ENCODE assay signal across 37 mouse cellular contexts in genomic region chr8:11785539-11786046, GRCm38 (mm10). TPM values are rescaled to one million over a fixed set of nuclear protein-coding genes. Genes with fewer than 3 reads are reported as not detected.
DNase-seq lines count a peak whose midpoint lies in the region; ATAC-seq and TF ChIP-seq lines count a peak whose summit lies in the region.
"Had no signal": no experiment of that assay in that cellular context is flagged by ENCODE, and none has a peak within 500 bp of the region (broad histone marks: within the 10 kb centered on the region; RNA-seq: fewer than 3 reads in every experiment).

No protein-coding gene starts in this region.

- TF ChIP-seq EP300 in heart, postnatal 0 days (IDR thresholded peaks at IDR 0.05; ENCODE audit: low read depth) = no peak

- H3K9me3 ChIP-seq in heart, embryonic 12.5 days (replicated peaks) = no peaks in the 10 kb centered on the region
- H3K9me3 ChIP-seq in heart, postnatal 0 days (replicated peaks; ENCODE audit: control insufficient read depth, low read length) = no peaks in the 10 kb centered on the region
- H3K9me3 ChIP-seq: hindbrain, embryonic 10.5 days; hindbrain, embryonic 15.5 days; limb, embryonic 12.5 days; neural tube, embryonic 15.5 days had no signal

- no peak overlapping the region for H3K4me3 ChIP-seq in cerebellum, adult 2 months (replicated peaks; ENCODE audit: insufficient read depth, low read depth, low read length)
- H3K4me3 ChIP-seq in heart, embryonic 12.5 days = no peak overlapping the region
- no peak overlapping the region for H3K4me3 ChIP-seq in heart, postnatal 0 days (ENCODE audit: low read depth, low read length)
- H3K4me3 ChIP-seq: erythroblast, embryonic 14.5 days; hindbrain, embryonic 10.5 days; hindbrain, embryonic 15.5 days; layer of hippocampus, adult 2 months; left cerebral cortex, adult 2 months; limb, embryonic 12.5 days; neural tube, embryonic 15.5 days had no signal

- no peak overlapping the region for H3K9ac ChIP-seq in heart, embryonic 12.5 days
- H3K9ac ChIP-seq in heart, postnatal 0 days (replicated peaks; ENCODE audit: low read depth, low read length) = no peak overlapping the region
- H3K9ac ChIP-seq: hindbrain, embryonic 15.5 days; limb, embryonic 12.5 days; neural tube, embryonic 15.5 days had no signal

- peaks cover 62% of the 10 kb centered on the region for H3K4me1 ChIP-seq in cerebellum, adult 2 months (ENCODE audit: control insufficient read depth, insufficient read depth, low read length)
- peaks cover 44% of the 10 kb centered on the region for H3K4me1 ChIP-seq in heart, embryonic 12.5 days (replicated peaks)
- peaks cover 4% of the 10 kb centered on the region; the same call in 1 of the 2 replicates for H3K4me1 ChIP-seq in heart, postnatal 0 days (ENCODE audit: control insufficient read depth, insufficient read depth)
- H3K4me1 ChIP-seq: hindbrain, embryonic 10.5 days had no signal

- peaks cover 77% of the 10 kb centered on the region for H3K36me3 ChIP-seq in heart, embryonic 12.5 days
- peaks cover 66% of the 10 kb centered on the region for H3K36me3 ChIP-seq in heart, postnatal 0 days (replicated peaks; ENCODE audit: control insufficient read depth, insufficient read depth, low read length)

- H3K4me2 ChIP-seq in heart, embryonic 12.5 days = no peak overlapping the region
- H3K4me2 ChIP-seq in heart, postnatal 0 days (ENCODE audit: low read depth, low read length) = no peak overlapping the region
- H3K4me2 ChIP-seq: hindbrain, embryonic 15.5 days; limb, embryonic 12.5 days; neural tube, embryonic 15.5 days had no signal

- no peak for TF ChIP-seq POLR2A in cerebellum, adult 2 months (IDR thresholded peaks at IDR 0.05; ENCODE audit: borderline replicate concordance, insufficient read depth, low read length)

- no peak for ATAC-seq in heart, embryonic 12.5 days (ENCODE audit: insufficient number of reproducible peaks, low FRiP score)
- ATAC-seq in heart, postnatal 0 days (ENCODE audit: insufficient read depth, low read depth) = peak; percentile 57
- ATAC-seq: activated CD4-positive, CD25-positive, alpha-beta regulatory T cell, adult 4 months; inflammation-experienced regulatory T-cells, adult 6 months; lung, postnatal 0 days had no signal

- no peak for DNase-seq in cerebellum, adult 2 months
- DNase-seq in cerebellum, adult 11 months = no peak
- no peak for DNase-seq in heart, adult 8-10 months (ENCODE audit: low spot score)
- DNase-seq in heart, postnatal 0 days (ENCODE audit: low spot score) = peak; percentile 39
- no peak for DNase-seq in heart, adult 9 months (ENCODE audit: low spot score in 2 of 2)
- peak; percentile 24 for DNase-seq in testis, postnatal 14 days (ENCODE audit: low spot score)
- DNase-seq in testis, postnatal 10 days (ENCODE audit: low spot score) = no peak
- DNase-seq: adrenal gland, adult 2 months; adrenal gland, postnatal 36 days; gastrocnemius, postnatal 10 days; midbrain, embryonic 14.5 days; retina, postnatal 1 day; right cerebral cortex, postnatal 14 days; thymus, adult 2 months; thymus, postnatal 36 days had no signal

- TF ChIP-seq CTCF in cerebellum, adult 2 months (IDR thresholded peaks at IDR 0.05; ENCODE audit: borderline replicate concordance, insufficient read depth, low read depth, low read length) = no peak
- TF ChIP-seq CTCF in heart, postnatal 0 days (IDR thresholded peaks at IDR 0.05; ENCODE audit: low read depth) = no peak

- H3K27me3 ChIP-seq in cerebellum, adult 2 months (ENCODE audit: control insufficient read depth, insufficient read depth, low read length) = no peaks in the 10 kb centered on the region
- H3K27me3 ChIP-seq in heart, embryonic 12.5 days (replicated peaks) = no peaks in the 10 kb centered on the region
- no peaks in the 10 kb centered on the region for H3K27me3 ChIP-seq in heart, postnatal 0 days (ENCODE audit: control insufficient read depth, insufficient read depth, low read length)
- H3K27me3 ChIP-seq: CH12.LX; hindbrain, embryonic 15.5 days; limb, embryonic 12.5 days; neural tube, embryonic 15.5 days had no signal

- H3K27ac ChIP-seq in cerebellum, adult 2 months (ENCODE audit: insufficient read depth, low read length) = peak overlapping the region; percentile 8
- peak overlapping the region; percentile 32 for H3K27ac ChIP-seq in heart, embryonic 12.5 days (ENCODE audit: poor library complexity, severe bottlenecking)
- peak overlapping the region; percentile 46; the same call in 1 of the 2 replicates for H3K27ac ChIP-seq in heart, postnatal 0 days (ENCODE audit: low read depth)
- H3K27ac ChIP-seq: hindbrain, embryonic 10.5 days; hindbrain, embryonic 15.5 days; layer of hippocampus, adult 2 months; left cerebral cortex, adult 2 months; limb, embryonic 12.5 days; macrophage; neural tube, embryonic 15.5 days had no signal

- WGBS in cerebellum, adult 2 months = 22% methylated on average over 9 of the region's 9 CpGs
- 60% methylated on average over 9 of the region's 9 CpGs for WGBS in heart, embryonic 12.5 days
- 39% methylated on average over 9 of the region's 9 CpGs for WGBS in heart, postnatal 0 days

RNA-seq across cellular contexts. Expression of gene Tex29, which starts 54.7 kb away (rescaled TPM):
- not detected in 2 replicates for polyA plus RNA-seq in cerebellum, adult 2 months (2012; rRNA removed)
- 0.49 and 0.51 TPM in 2 replicates for polyA plus RNA-seq in heart, embryonic 12.5 days (2016; fragmentation: Nextera tagmentation; extraction: Ambion mirVana)
- total RNA-seq in heart, adult 8-10 months (2022) = not detected
- not detected in 2 replicates for total RNA-seq in heart, postnatal 0 days (2014; rRNA removed; ENCODE audit: low replicate concordance)
- polyA plus RNA-seq in heart, postnatal 0 days (2015; fragmentation: Nextera tagmentation; extraction: Ambion mirVana) = 0.99 and 1.3 TPM in 2 replicates
- total RNA-seq: adrenal gland, adult 2 months; adrenal gland, postnatal 36 days; CH12.LX; ES-E14; gastrocnemius, postnatal 10 days; liver, adult 2 months; megakaryocyte-erythroid progenitor cell, adult 5-6 weeks had no signal
- polyA plus RNA-seq: activated CD4-positive, CD25-positive, alpha-beta regulatory T cell, adult 4 months; C2C12; cortical plate, adult 2 months; embryonic facial prominence, embryonic 14.5 days; erythroblast, embryonic 14.5 days; inflammation-experienced regulatory T-cells, adult 6 months; limb, embryonic 12.5 days; liver, adult 2 months; liver, embryonic 16.5 days; macrophage; midbrain, embryonic 14.5 days; small intestine, adult 2 months; stomach, embryonic 16.5 days; thymus, adult 2 months had no signal

RNA-seq across cellular contexts. Expression of gene Arhgef7, which starts 58.1 kb away (rescaled TPM):
- polyA plus RNA-seq in cerebellum, adult 2 months (2012; rRNA removed) = 134 and 151 TPM in 2 replicates
- 70.5 and 75.3 TPM in 2 replicates for polyA plus RNA-seq in heart, embryonic 12.5 days (2016; fragmentation: Nextera tagmentation; extraction: Ambion mirVana)
- 100 to 1,000 TPM in 3 of 4 experiments, 10 to 100 TPM in 1; 93.9 to 119 (median 111) TPM for total RNA-seq in heart, adult 8-10 months (2022)
- total RNA-seq in heart, postnatal 0 days (2014; rRNA removed; ENCODE audit: low replicate concordance) = 77.1 TPM in 2 replicates
- polyA plus RNA-seq in heart, postnatal 0 days (2015; fragmentation: Nextera tagmentation; extraction: Ambion mirVana) = 43.7 and 49.2 TPM in 2 replicates

Comparison
In these comparisons a context has a peak if more than half of its experiments do, and no peak if none do; other contexts are left out.
1. DNase-seq: peak in heart, postnatal 0 days (single experiment) and testis, postnatal 14 days (single experiment); none in cerebellum, adult 2 months (0 of 2), cerebellum, adult 11 months (single experiment), heart, adult 8-10 months (single experiment), heart, adult 9 months (0 of 2) and testis, postnatal 10 days (single experiment).
2. Peak in every context shown above with its lines, with median percentiles within 50 percentile points of each other: H3K27ac ChIP-seq.